Mouse (Mus musculus) right cerebral cortex, postnatal 4 days (tissue): Measurements from ENCODE around the gene Mical2.

Experiments
- DNase-seq: peaks from one replicate; pipeline ENCODE4 v3.0.0-alpha.2; 2022

Mical2 gene

GRCm38 (mm10) chr7:112283606-112284310 lies 58.1 kb downstream of the Mical2 start:
- DNase-seq, result no peak

GRCm38 (mm10) chr7:112285573-112285972 lies 59.9 kb downstream of the Mical2 start:
- DNase-seq, result no peak

GRCm38 (mm10) chr7:112288352-112289107 lies 62.9 kb downstream of the Mical2 start:
- no peak for DNase-seq

GRCm38 (mm10) chr7:112289514-112289913 lies 63.9 kb downstream of the Mical2 start:
- no peak for DNase-seq

GRCm38 (mm10) chr7:112289990-112290389 lies 64.3 kb downstream of the Mical2 start:
- DNase-seq, result no peak

GRCm38 (mm10) chr7:112293456-112294104 lies 67.9 kb downstream of the Mical2 start:
- DNase-seq, result no peak

- no peak for DNase-seq
These were observed 70.0 kb downstream of the Mical2 start for GRCm38 (mm10) chr7:112295426-112296221.

GRCm38 (mm10) chr7:112298032-112298431 lies 72.4 kb downstream of the Mical2 start:
- DNase-seq, result peak; percentile 26

- no peak for DNase-seq
These were observed 73.3 kb downstream of the Mical2 start for GRCm38 (mm10) chr7:112298871-112299422.

GRCm38 (mm10) chr7:112299521-112300096 lies 74.0 kb downstream of the Mical2 start:
- no peak for DNase-seq

- no peak for DNase-seq
These were observed 74.5 kb downstream of the Mical2 start for GRCm38 (mm10) chr7:112300141-112300540.

GRCm38 (mm10) chr7:112301052-112301451 lies 75.4 kb downstream of the Mical2 start:
- no peak for DNase-seq

GRCm38 (mm10) chr7:112304382-112304781 lies 78.7 kb downstream of the Mical2 start:
- DNase-seq, result no peak

- no peak for DNase-seq
These were observed 83.8 kb downstream of the Mical2 start for GRCm38 (mm10) chr7:112309289-112310016.

GRCm38 (mm10) chr7:112310017-112310360 lies 84.3 kb downstream of the Mical2 start:
- DNase-seq, result no peak

- no peak for DNase-seq
These were observed 87.6 kb downstream of the Mical2 start for GRCm38 (mm10) chr7:112313211-112313610.

GRCm38 (mm10) chr7:112313670-112314069 lies 88.0 kb downstream of the Mical2 start:
- no peak for DNase-seq

GRCm38 (mm10) chr7:112316239-112316638 lies 90.6 kb downstream of the Mical2 start:
- DNase-seq, result no peak

- no peak for DNase-seq
These were observed 91.8 kb downstream of the Mical2 start for GRCm38 (mm10) chr7:112317491-112317890.

- DNase-seq, result no peak
These were observed 92.7 kb downstream of the Mical2 start for GRCm38 (mm10) chr7:112318306-112318705.

- DNase-seq, result peak; percentile 34
These were observed 93.8 kb downstream of the Mical2 start for GRCm38 (mm10) chr7:112319419-112319818.
